Mouse (Mus musculus): ENCODE results near the gene Zfp628.

GRCm38 (mm10) chr7:4901171-4901570 lies 13.8 kb upstream of the Zfp628 start:
- no peak for TF ChIP-seq POLR2A (IDR thresholded peaks at IDR 0.05; ENCODE audit: borderline replicate concordance, extremely low read depth, insufficient read depth, insufficient read length, poor library complexity, severe bottlenecking)
- TF ChIP-seq CTCF (IDR thresholded peaks at IDR 0.05; ENCODE audit: borderline replicate concordance, extremely low read depth, insufficient read depth, insufficient read length) = peak; percentile 53

Measured in brain, embryonic 14.5 days (tissue).